Mouse (Mus musculus) ES-E14 (cell line): ENCODE data around the gene Slc6a18.

Experiments
- CHD2 ChIP-seq: IDR thresholded peaks from 2 replicates; pipeline ENCODE4 v1.6.1; 2014; ENCODE audit warnings: mild to moderate bottlenecking, low read depth, low read length, inconsistent platforms
- ZC3H11A ChIP-seq: IDR thresholded peaks from 2 replicates; pipeline ENCODE4 v1.6.1; 2012; ENCODE audit warnings: low read depth, mild to moderate bottlenecking, inconsistent platforms, low read length, borderline replicate concordance
- ZNF384 ChIP-seq: IDR thresholded peaks from 2 replicates; pipeline ENCODE4 v1.6.1; 2012; ENCODE audit warnings: low read depth, low read length, inconsistent platforms

- TF ChIP-seq ZNF384 (no peak), CHD2 (no peak), ZC3H11A (no peak)
These were observed 46.0 kb downstream of the Slc6a18 start for GRCm38 (mm10) chr13:73631837-73632236.
